Mouse (Mus musculus) embryonic facial prominence, embryonic 14.5 days (tissue): ENCODE results near the gene Man1c1. TPM values are rescaled to one million over a fixed set of nuclear protein-coding genes. Genes with fewer than 3 reads are reported as not detected.

ENCODE experiments used
- ATAC-seq: fragments of 200-750 bp; cut with Nextera tagmentation; 2 replicates; pipeline ENCODE4 v1.8.0; 2017; ENCODE audit warnings: low read depth, moderate number of reproducible peaks, moderate TSS enrichment
- DNase-seq: peaks from one replicate; pipeline ENCODE4 v3.0.0-alpha.2; 2015; ENCODE audit warnings: low spot score
- H3K27ac ChIP-seq: fragments of 300-500 bp; sonication (generic); replicated peaks from 2 replicates; pipeline ENCODE4 v1.5.1; 2014; ENCODE audit warnings: low read depth, mild to moderate bottlenecking, low read length, moderate library complexity
- H3K27me3 ChIP-seq: fragments of 300-500 bp; sonication (generic); replicated peaks from 2 replicates; pipeline ENCODE4 v1.6.1; 2014; ENCODE audit warnings: low read length; ENCODE audit not compliant: control insufficient read depth, insufficient read depth
- H3K36me3 ChIP-seq: fragments of 300-500 bp; sonication (generic); 2 replicates; pipeline ENCODE4 v1.6.1; 2014; ENCODE audit warnings: low read length, mixed read lengths; ENCODE audit not compliant: control insufficient read depth, insufficient read depth
- H3K4me1 ChIP-seq: fragments of 300-500 bp; sonication (generic); 2 replicates; pipeline ENCODE4 v1.6.1; 2014; ENCODE audit warnings: antibody characterized with exemption, low read length; ENCODE audit not compliant: control insufficient read depth, insufficient read depth
- H3K4me2 ChIP-seq: fragments of 300-500 bp; sonication (generic); 2 replicates; pipeline ENCODE4 v1.6.1; 2014; ENCODE audit warnings: low read depth, mild to moderate bottlenecking, low read length, moderate library complexity, mixed read lengths
- H3K4me3 ChIP-seq: fragments of 300-500 bp; sonication (generic); 2 replicates; pipeline ENCODE4 v1.5.1; 2014; ENCODE audit warnings: low read depth, mild to moderate bottlenecking, low read length
- H3K9ac ChIP-seq: fragments of 300-500 bp; sonication (generic); 2 replicates; pipeline ENCODE4 v1.6.1; 2014; ENCODE audit warnings: low read depth, mild to moderate bottlenecking, low read length, moderate library complexity, mixed read lengths
- H3K9me3 ChIP-seq: fragments of 300-500 bp; sonication (generic); 2 replicates; pipeline ENCODE4 v1.6.1; 2016; ENCODE audit warnings: low read length; ENCODE audit not compliant: control insufficient read depth
- WGBS: fragments of 180-500 bp; shearing (Covaris S2); extraction: QIAGEN DNeasy Blood & Tissue Kit; methylation state at CpG from one replicate; pipeline ENCODE4 v1.1.7; 2014; 5-methylcytosine and 5-hydroxymethylcytosine counted together
- polyA plus RNA-seq: library from polyadenylated mRNA; unstranded; fragments of >200 nt; fragmentation: Nextera tagmentation; extraction: Ambion mirVana; gene quantifications from 2 replicates; pipeline ENCODE4 v1.2.1, GENCODE M21; 2014

The Man1c1 gene
- polyA plus RNA-seq, 1 experiment from 2014 or later = 5.1 TPM

DNA sequence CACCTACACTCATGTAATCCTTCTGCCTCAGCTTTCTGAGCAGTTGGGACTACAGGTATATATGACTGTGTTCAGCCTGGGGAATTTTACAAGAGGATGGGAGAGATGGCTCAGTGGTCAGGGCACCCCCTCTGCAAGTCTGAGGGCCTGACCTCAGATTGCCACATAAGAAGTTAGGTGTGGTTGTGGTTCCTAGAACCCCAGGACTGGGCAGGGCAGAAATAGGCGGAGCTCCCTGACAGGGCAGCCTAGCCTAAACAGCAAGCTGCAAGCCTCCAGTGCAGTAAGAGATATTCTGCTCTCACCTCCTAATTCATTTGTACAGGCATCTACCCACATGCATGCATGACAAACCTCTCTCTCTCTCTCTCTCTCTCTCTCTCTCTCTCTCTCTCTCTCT lies 117.5 kb downstream of the Man1c1 start:
- no peaks in the 10 kb centered on the region for H3K36me3 ChIP-seq
- ATAC-seq = no peak
- DNase-seq = no peak
- H3K4me3 ChIP-seq = no peak overlapping the region
- 83% methylated on average over 1 of the region's 1 CpGs for WGBS
- no peak overlapping the region for H3K9ac ChIP-seq
- no peak overlapping the region for H3K4me2 ChIP-seq
- peaks cover 2% of the 10 kb centered on the region; the same call in 1 of the 2 replicates for H3K4me1 ChIP-seq
- H3K27ac ChIP-seq = no peak overlapping the region
- no peaks in the 10 kb centered on the region for H3K9me3 ChIP-seq
- H3K27me3 ChIP-seq = no peaks in the 10 kb centered on the region

DNA sequence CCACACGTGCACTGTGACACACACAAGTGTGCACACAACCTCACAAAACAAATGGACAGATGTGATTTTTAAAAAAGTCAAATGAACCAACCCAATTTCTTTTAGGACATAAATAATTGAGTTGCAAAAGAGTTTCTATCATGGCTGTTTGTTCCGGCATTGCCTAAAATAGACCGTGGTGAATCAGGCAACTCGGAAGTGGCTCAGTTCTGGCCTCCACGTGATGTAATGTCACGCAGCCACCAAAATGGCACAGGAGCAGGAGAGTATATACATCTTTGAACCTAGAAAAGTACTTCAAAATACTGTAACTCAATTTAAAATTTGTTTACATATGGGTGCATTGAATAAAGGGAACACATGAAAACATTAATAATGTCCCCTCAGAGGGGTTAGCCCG lies 118.0 kb downstream of the Man1c1 start:
- Histone ChIP-seq H3K27me3 (no peaks in the 10 kb centered on the region), H3K36me3 (no peaks in the 10 kb centered on the region), H3K9me3 (no peaks in the 10 kb centered on the region), H3K4me1 (peaks cover 2% of the 10 kb centered on the region; the same call in 1 of the 2 replicates), H3K9ac (no peak overlapping the region), H3K27ac (no peak overlapping the region), H3K4me3 (no peak overlapping the region), H3K4me2 (no peak overlapping the region)
- no peak for ATAC-seq
- 76% methylated on average over 7 of the region's 7 CpGs for WGBS
- no peak for DNase-seq

DNA sequence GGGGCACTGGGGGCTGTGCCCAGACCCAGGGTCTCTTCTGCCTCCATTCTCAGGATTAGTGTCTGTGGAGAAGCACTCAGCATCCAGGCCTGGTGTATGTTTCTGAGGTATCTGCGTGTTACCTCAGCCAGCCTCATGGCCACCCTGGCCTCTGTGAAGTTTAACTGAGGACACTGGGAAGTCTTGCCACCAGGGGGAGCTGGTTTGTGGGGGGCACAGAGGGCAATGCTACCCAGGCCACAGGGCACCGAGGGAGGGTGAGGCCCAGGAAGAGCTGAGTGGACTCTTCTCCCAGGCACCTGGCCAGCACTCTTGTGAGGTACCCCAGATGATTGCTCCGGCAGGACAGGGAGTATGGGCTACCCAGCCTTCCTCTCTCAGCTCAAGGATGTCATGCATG lies 120.6 kb downstream of the Man1c1 start:
- DNase-seq (no peak), ATAC-seq (no peak)
- H3K27me3 ChIP-seq = no peaks in the 10 kb centered on the region
- no peak overlapping the region for H3K9ac ChIP-seq
- no peak overlapping the region for H3K4me3 ChIP-seq
- 61% methylated on average over 3 of the region's 3 CpGs for WGBS
- no peaks in the 10 kb centered on the region for H3K36me3 ChIP-seq
- H3K4me1 ChIP-seq = peaks cover 18% of the 10 kb centered on the region
- no peak overlapping the region for H3K4me2 ChIP-seq
- H3K27ac ChIP-seq = no peak overlapping the region
- no peaks in the 10 kb centered on the region for H3K9me3 ChIP-seq

DNA sequence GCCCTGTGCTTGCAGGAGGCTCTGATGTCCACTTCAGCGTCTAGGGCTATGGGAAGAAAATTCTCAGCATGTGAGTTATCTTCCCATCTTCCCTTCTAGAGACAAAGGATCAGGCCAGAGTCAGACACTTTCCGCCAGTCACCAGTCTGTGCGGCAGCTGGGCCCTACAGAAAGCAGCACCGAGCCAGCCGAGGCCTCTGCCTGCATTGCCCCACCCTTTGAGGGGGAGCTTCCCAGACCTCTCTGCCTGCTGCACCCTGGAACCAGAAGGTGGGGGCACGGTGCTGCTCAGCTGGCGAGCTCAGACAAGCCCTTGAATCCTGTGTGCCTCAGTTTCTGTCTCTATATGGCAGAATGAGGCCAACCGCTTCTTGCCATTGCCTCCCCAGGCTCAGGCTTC lies 122.7 kb downstream of the Man1c1 start:
- H3K36me3 ChIP-seq = no peaks in the 10 kb centered on the region
- DNase-seq (peak; percentile 53), ATAC-seq (peak; percentile 38; the same call in 1 of the 2 replicates)
- no peak overlapping the region for H3K9ac ChIP-seq
- H3K4me1 ChIP-seq = peaks cover 20% of the 10 kb centered on the region
- no peaks in the 10 kb centered on the region for H3K9me3 ChIP-seq
- H3K4me2 ChIP-seq = no peak overlapping the region
- no peaks in the 10 kb centered on the region for H3K27me3 ChIP-seq
- no peak overlapping the region for H3K4me3 ChIP-seq
- WGBS = 55% methylated on average over 8 of the region's 8 CpGs
- no peak overlapping the region for H3K27ac ChIP-seq

DNA sequence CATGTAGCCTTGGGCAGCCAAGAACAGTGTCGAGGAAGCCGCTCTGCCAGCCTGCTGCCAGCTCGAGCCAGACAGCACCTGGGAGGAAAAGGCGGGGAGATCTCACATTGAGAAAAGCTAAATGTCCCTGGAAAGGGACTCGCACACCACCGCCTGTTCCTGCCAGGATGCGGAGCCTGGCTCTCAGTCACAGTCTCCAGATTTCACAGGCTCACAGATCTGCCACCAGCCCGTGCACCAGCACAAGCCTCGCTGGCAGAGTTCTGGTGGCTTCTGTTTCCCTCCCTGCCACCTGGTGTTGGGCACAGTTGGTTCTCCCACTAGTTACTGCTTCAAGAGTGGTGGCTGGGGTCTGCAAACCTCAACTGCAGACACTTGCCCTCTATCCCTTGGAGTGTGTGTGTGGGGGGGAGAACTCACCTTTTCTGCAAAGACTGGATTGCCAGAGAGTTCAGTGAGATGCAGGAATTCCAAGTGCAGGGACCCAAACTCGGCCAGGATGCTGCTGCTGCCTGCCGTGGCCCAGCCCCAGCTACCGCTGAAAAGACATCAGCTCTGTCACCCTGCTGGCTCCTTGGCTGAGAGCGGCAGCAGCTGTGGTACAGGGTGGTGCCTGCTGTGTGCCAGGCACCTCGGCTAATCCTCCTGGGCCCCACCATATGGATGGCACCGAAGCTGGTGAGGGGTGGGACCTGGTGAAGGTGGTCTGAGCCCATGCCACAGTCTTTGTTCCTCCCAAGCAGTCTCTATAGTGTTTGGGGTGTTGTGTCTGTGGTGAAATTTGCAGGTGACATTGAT lies 123.5 kb downstream of the Man1c1 start:
- Histone ChIP-seq H3K27me3 (no peaks in the 10 kb centered on the region), H3K9ac (no peak overlapping the region), H3K27ac (no peak overlapping the region), H3K9me3 (no peaks in the 10 kb centered on the region), H3K4me3 (no peak overlapping the region), H3K36me3 (no peaks in the 10 kb centered on the region), H3K4me1 (peaks cover 20% of the 10 kb centered on the region), H3K4me2 (no peak overlapping the region)
- DNase-seq (no peak), ATAC-seq (no peak)
- WGBS = 69% methylated on average over 15 of the region's 15 CpGs

DNA sequence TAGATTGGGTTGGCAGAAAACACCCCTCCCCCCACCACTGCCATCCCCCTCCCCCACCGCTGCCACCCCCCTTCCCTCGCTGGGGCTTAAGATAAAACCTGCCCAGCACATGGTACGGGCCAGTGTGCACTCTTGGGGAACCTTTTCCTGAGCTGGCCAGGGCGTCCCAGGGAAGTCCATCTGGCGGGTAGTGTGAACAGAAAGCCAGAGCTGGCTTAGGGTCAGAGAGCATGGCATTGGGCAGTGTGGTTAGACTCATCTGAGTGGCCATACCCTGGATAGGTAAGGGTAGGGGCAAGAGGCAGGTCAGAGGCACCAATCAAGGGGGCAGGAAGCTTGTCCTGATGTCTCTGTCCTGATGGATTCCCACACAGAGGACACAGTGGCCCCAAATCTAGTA lies 124.5 kb downstream of the Man1c1 start:
- WGBS = 21% methylated on average over 5 of the region's 5 CpGs

DNA sequence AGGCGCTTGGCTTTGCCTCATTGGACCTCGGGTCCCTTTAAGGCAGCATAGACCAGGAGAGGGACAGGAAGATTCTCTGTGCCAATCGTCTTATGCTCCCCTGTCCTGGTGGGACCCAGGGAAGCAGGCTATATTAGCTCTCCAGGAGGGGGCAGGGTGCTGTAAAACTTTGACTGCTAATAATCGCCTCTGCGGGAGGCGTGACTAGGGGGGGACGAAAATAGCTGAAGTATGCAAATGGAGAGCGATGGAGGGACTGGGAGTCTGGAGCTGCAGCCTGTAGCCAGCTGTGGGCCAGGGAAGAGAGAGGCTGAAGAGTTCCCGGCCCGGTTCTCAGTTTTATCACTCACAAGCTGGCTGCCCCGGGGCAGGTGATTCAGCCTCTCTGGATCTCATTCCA lies 124.9 kb downstream of the Man1c1 start:
- H3K4me3 ChIP-seq = no peak overlapping the region
- 0 out of 2 replicates have a peak, but pooled peaks cover 4% of the 10 kb centered on the region for H3K36me3 ChIP-seq
- H3K4me2 ChIP-seq = peak overlapping the region; percentile 30; the same call in 1 of the 2 replicates
- H3K9ac ChIP-seq = peak overlapping the region; percentile 43
- no peak overlapping the region for H3K27ac ChIP-seq
- DNase-seq = peak; percentile 67
- WGBS = 13% methylated on average over 11 of the region's 11 CpGs
- no peaks in the 10 kb centered on the region for H3K27me3 ChIP-seq
- no peaks in the 10 kb centered on the region for H3K9me3 ChIP-seq
- ATAC-seq = peak; percentile 54; the same call in 1 of the 2 replicates
- H3K4me1 ChIP-seq = peaks cover 20% of the 10 kb centered on the region

More for the DNA sequence above, 124.5 kb downstream of the Man1c1 start:
- Histone ChIP-seq H3K4me3 (no peak overlapping the region), H3K9me3 (no peaks in the 10 kb centered on the region), H3K27me3 (no peaks in the 10 kb centered on the region), H3K4me2 (peak overlapping the region; percentile 30; the same call in 1 of the 2 replicates), H3K4me1 (peaks cover 20% of the 10 kb centered on the region), H3K36me3 (no peaks in the 10 kb centered on the region), H3K27ac (no peak overlapping the region), H3K9ac (peak overlapping the region; percentile 43)
- DNase-seq (no peak), ATAC-seq (no peak)

DNA sequence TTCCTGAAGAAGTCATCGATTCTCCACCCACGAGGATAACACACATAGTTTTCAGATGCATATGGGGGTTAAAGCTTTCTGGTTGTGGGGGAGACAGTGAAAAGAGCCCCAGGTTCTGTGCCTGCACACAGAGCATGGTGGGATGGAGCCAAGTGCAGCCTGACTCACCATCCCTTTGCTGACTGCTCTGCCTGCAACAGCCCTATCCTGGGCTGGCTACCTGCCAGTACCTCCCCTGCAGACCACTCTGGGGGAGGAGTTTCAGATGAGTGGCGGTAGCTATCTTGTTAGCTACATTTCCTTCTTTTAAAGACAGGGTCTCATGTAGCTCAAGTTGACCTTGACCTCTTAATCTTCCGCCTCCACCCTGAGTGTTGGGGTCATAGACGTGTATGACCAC lies 125.7 kb downstream of the Man1c1 start:
- H3K9me3 ChIP-seq = no peaks in the 10 kb centered on the region
- H3K4me3 ChIP-seq = no peak overlapping the region
- WGBS = 63% methylated on average over 5 of the region's 5 CpGs
- peak; percentile 53 for DNase-seq
- H3K9ac ChIP-seq = no peak overlapping the region
- H3K4me1 ChIP-seq = peaks cover 20% of the 10 kb centered on the region
- no peak overlapping the region for H3K27ac ChIP-seq
- no peak overlapping the region for H3K4me2 ChIP-seq
- H3K36me3 ChIP-seq = 0 out of 2 replicates have a peak, but pooled peaks cover 5% of the 10 kb centered on the region
- H3K27me3 ChIP-seq = no peaks in the 10 kb centered on the region
- no peak for ATAC-seq

DNA sequence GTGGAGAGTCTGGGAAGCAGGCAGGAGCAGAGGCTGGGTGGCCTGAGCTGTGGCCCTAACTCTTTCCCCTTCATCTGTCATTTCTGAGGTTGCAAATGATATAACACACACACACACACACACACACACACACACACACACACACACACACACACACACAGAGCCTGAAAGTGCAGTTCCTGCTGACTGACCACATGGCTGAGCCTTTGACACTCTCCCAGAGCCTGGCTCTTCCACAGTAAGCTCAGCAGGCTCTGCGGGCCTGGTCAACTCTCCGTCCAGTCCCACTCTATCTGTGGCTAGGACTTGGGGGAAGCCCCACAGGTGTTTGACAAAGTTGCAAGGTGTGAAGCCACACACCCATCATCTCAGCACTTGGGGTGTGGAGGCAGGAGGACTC lies 126.8 kb downstream of the Man1c1 start:
- DNase-seq (no peak), ATAC-seq (no peak)
- Histone ChIP-seq H3K4me2 (no peak overlapping the region), H3K27ac (no peak overlapping the region), H3K9me3 (no peaks in the 10 kb centered on the region), H3K36me3 (0 out of 2 replicates have a peak, but pooled peaks cover 5% of the 10 kb centered on the region), H3K4me3 (no peak overlapping the region), H3K4me1 (peaks cover 20% of the 10 kb centered on the region), H3K27me3 (no peaks in the 10 kb centered on the region), H3K9ac (no peak overlapping the region)
- 45% methylated on average over 2 of the region's 2 CpGs for WGBS
